Mouse (Mus musculus) kidney, postnatal 10 days (tissue): ENCODE data around the gene Marveld1.

Source experiments
- DNase-seq: peaks from one replicate; pipeline ENCODE4 v3.0.0; 2021; ENCODE audit warnings: mixed read lengths

Gene Marveld1

GRCm38 (mm10) chr19:42177461-42177860 lies 30.3 kb downstream of the Marveld1 start:
- no peak for DNase-seq

- no peak for DNase-seq
These were observed 32.2 kb downstream of the Marveld1 start for GRCm38 (mm10) chr19:42179356-42179755.

- DNase-seq, result no peak
These were observed 35.5 kb downstream of the Marveld1 start for GRCm38 (mm10) chr19:42182673-42183072.

GRCm38 (mm10) chr19:42189735-42190134 lies 42.5 kb downstream of the Marveld1 start:
- DNase-seq, result no peak

- peak; percentile 76 for DNase-seq
These were observed 43.3 kb downstream of the Marveld1 start for GRCm38 (mm10) chr19:42190494-42190893.

GRCm38 (mm10) chr19:42193311-42193710 lies 46.1 kb downstream of the Marveld1 start:
- DNase-seq, result no peak

- DNase-seq, result peak; percentile 29
These were observed 49.2 kb downstream of the Marveld1 start for GRCm38 (mm10) chr19:42196378-42196777.

- DNase-seq, result no peak
These were observed 49.9 kb downstream of the Marveld1 start for GRCm38 (mm10) chr19:42197066-42197465.

GRCm38 (mm10) chr19:42198026-42198425 lies 50.8 kb downstream of the Marveld1 start:
- peak; percentile 31 for DNase-seq
